Mouse (Mus musculus) ES-E14 (cell line): ENCODE results near the gene Ptprj. TPM values are rescaled to one million over a fixed set of nuclear protein-coding genes. Genes with fewer than 3 reads are reported as not detected.
"Not testable (repeated sequence)": the region's sequence is repeated elsewhere in the genome, so short reads cannot be mapped to it uniquely, and the experiment has no call there.

ENCODE experiments used
- DNase-seq: peaks from one replicate; pipeline ENCODE4 v3.0.0-alpha.2; 2013; ENCODE audit warnings: low read depth, low spot score
- H3K27ac ChIP-seq: 2 replicates; pipeline ENCODE4 v1.5.1; 2012; ENCODE audit warnings: low read depth, mild to moderate bottlenecking, low read length, moderate library complexity, mixed read lengths; ENCODE audit not compliant: poor library complexity, insufficient read depth, severe bottlenecking
- H3K36me3 ChIP-seq: 2 replicates; pipeline ENCODE4 v1.6.1; 2012; ENCODE audit warnings: mild to moderate bottlenecking, low read length, moderate library complexity, mixed read lengths; ENCODE audit not compliant: control insufficient read depth, poor library complexity, insufficient read depth, severe bottlenecking
- H3K4me1 ChIP-seq, 2 experiments: fragments of 150-350 bp in 1 of 2; sonication (generic) in 1 of 2; 2 replicates each; pipeline ENCODE4 v1.6.1; 2012; ENCODE audit warnings: low read length in 2 of 2, mild to moderate bottlenecking in 1 of 2, mixed read lengths in 1 of 2; ENCODE audit not compliant: control insufficient read depth in 2 of 2, insufficient read depth in 2 of 2, poor library complexity in 1 of 2
- H3K4me3 ChIP-seq, 2 experiments: fragments of 150-350 bp in 1 of 2; sonication (generic) in 1 of 2; 2 replicates each; pipeline ENCODE4 v1.5.1; 2012; ENCODE audit warnings: low read length in 2 of 2, low read depth in 1 of 2, mild to moderate bottlenecking in 1 of 2, mixed read lengths in 1 of 2; ENCODE audit not compliant: insufficient read depth in 1 of 2, poor library complexity in 1 of 2, severe bottlenecking in 1 of 2
- H3K9ac ChIP-seq: 2 replicates; pipeline ENCODE4 v1.6.1; 2012; ENCODE audit warnings: low read depth, mild to moderate bottlenecking, low read length, mixed read lengths; ENCODE audit not compliant: poor library complexity, insufficient read depth, severe bottlenecking
- H3K9me3 ChIP-seq: fragments of 150-350 bp; sonication (generic); 2 replicates; pipeline ENCODE4 v1.6.1; 2012; ENCODE audit warnings: low read depth, mild to moderate bottlenecking, low read length; ENCODE audit not compliant: control insufficient read depth, insufficient read depth
- in situ Hi-C, 2 experiments: fragments of 600-800 bp; cut with MboI; formaldehyde crosslinking; loops; one replicate each; pipeline ENCODE4 v1.15.1; 2025; ENCODE audit warnings: low sequenced_read_pairs in 2 of 2, inconsistent platforms in 1 of 2; ENCODE audit not compliant: unreplicated experiment in 2 of 2
- total RNA-seq: library from RNA; depleted of rRNA; stranded (reverse); fragments of 300-350 nt; gene quantifications from 2 replicates; pipeline ENCODE4 v1.2.3, GENCODE M21; 2012; rRNA removed

Ptprj gene
- total RNA-seq, 1 experiment, result 10.7 TPM

DNA sequence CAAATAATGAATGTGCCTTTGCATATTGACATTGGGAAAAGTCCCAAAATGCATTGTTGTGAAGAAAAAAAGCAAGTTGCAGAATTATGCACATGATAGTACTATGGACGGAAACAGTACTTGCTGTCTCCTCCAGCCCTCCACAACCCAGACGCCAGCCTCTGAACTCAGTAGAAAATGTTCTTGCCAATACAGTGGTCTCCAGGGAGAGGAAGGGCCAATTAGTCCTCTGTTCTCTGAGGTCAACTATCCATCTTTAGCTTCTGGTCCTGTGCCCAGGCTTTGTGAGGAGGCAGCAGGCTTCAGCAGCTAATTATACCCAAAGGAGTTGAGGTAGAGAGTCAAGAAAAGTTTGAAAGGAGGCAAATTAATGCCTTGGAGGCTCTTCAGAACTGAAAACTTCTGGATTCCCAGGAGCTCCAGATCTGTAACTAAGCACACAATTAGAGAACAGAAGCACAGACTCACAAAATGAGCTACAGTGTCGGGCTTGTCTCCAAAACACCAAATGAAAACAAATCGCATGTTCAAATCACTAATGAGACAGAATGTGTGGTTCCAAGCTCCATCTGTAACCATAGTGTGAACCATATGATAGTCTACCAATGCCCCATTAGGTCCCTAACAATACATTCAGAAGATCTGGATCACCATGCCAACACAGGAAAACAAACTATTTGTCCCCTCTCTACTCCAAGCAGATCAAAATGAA lies 166.2 kb downstream of the Ptprj start:
- H3K9ac ChIP-seq, in situ Hi-C loops, DNase-seq, H3K9me3 ChIP-seq, H3K36me3 ChIP-seq, H3K4me1 ChIP-seq, H3K27ac ChIP-seq, H3K4me3 ChIP-seq: not testable (repeated sequence)

DNA sequence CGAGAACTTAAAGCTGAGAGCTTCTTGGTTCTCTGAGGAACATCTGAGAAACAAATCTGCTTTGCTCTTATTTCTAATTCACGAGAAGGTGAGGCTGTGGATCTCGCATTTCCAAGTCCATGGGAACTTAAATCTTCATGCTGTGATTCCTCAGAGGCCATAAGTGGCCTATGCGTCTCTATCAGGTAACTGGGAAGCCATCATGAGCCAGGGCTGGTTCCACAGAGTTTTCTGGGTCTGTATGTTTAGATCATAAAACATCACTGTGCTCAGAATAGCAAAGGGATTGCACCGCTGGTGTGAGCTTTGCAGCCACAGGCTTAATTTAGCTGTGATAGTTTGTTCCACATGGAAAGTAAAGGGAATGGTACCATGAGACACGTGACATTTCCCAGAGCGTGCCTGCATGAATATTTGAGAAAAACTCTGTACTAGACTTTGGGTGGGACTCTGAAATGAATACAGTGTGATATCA lies 181.8 kb downstream of the Ptprj start, which contains the start of gene Olfr1274-ps:
TSS of gene Olfr1274-ps (plus strand) at position 51 of the 475 bp plus-strand sequence.
- H3K36me3 ChIP-seq, H3K4me3 ChIP-seq, H3K9ac ChIP-seq, H3K27ac ChIP-seq, H3K4me1 ChIP-seq, in situ Hi-C loops, H3K9me3 ChIP-seq, DNase-seq: not testable (repeated sequence)

Other genes starting within 250 kb of the Ptprj start
- not detected in 2 replicates for gene Olfr1274-ps, start 182.0 kb downstream of the Ptprj start, total RNA-seq
- gene Nup160, start 96.6 kb upstream of the Ptprj start, total RNA-seq, result 72.6 and 81.9 TPM in 2 replicates
- 91.4 and 124 TPM in 2 replicates for gene Fnbp4, start 164.7 kb upstream of the Ptprj start, total RNA-seq
- gene Agbl2, start 202.1 kb upstream of the Ptprj start, total RNA-seq, result 0.16 and 0.27 TPM in 2 replicates